Mouse (Mus musculus): ENCODE measurements around the gene Slc2a2. TPM values are rescaled to one million over a fixed set of nuclear protein-coding genes. Genes with fewer than 3 reads are reported as not detected.
"Not testable (repeated sequence)": the region's sequence is repeated elsewhere in the genome, so short reads cannot be mapped to it uniquely, and the experiment has no call there.

Slc2a2 gene
- polyA plus RNA-seq, 1 experiment from 2014 or later: not detected

DNA sequence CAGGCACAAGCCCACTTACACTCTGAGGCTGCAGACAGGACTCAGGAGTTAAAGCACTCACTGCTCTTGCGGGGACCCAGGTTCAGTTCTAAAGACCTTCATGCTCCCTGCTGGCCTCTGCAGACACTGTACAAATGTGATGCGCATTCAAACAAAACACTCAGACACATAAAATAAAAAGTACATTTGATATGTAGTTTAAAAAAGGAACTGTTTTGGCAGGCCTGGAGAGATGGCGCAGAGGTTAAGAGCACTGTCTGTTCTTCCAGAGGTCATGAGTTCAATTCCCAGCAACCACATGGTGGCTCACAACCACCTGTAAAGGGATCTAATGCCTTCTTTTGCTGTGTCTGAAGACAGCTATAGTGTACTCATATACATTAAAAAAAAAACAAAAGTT, 50.4 kb downstream of the Slc2a2 start:
- Histone ChIP-seq H3K27me3 (replicated peaks; ENCODE audit: control insufficient read depth, insufficient read depth, low read length) (no peaks in the 10 kb centered on the region), H3K4me1 (replicated peaks; ENCODE audit: control insufficient read depth, insufficient read depth, low read length) (peaks cover 3% of the 10 kb centered on the region), H3K9ac (replicated peaks; ENCODE audit: low read depth, low read length) (no peak overlapping the region), H3K9me3 (ENCODE audit: control insufficient read depth, low read length) (no peaks in the 10 kb centered on the region), H3K4me3 (replicated peaks; ENCODE audit: low read length) (no peak overlapping the region), H3K4me2 (ENCODE audit: low read length) (no peak overlapping the region), H3K27ac (ENCODE audit: low read length) (no peak overlapping the region), H3K36me3 (ENCODE audit: control insufficient read depth, insufficient read depth) (no peaks in the 10 kb centered on the region)
- 92% methylated on average over 3 of the region's 3 CpGs for WGBS
- no peak for ATAC-seq

GRCm38 (mm10) chr3:28748956-28749355, 51.3 kb downstream of the Slc2a2 start:
- Histone ChIP-seq H3K27me3 (replicated peaks; ENCODE audit: control insufficient read depth, insufficient read depth, low read length) (no peaks in the 10 kb centered on the region), H3K36me3 (ENCODE audit: control insufficient read depth, insufficient read depth) (no peaks in the 10 kb centered on the region)
- ATAC-seq: no peak

DNA sequence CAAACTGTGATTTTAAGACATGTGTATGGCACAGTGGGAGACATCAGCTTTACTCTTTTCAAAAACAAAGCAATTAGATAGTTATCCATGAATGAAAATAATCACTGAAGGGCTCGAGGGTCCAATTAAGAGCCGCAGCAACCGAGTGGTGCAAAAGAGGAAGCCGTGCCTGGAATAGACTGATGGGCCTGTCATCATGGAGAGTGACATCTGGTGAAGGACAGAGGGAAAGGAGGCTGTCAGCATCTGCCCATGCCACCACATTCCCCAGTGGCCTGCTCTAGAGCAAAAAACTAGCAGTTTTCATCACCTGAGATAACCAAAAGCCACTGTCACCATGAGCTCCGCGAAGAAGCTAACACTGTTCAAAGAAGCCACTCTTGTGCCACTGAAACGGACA, 57.8 kb downstream of the Slc2a2 start:
- Histone ChIP-seq H3K9me3 (ENCODE audit: control insufficient read depth, low read length) (no peaks in the 10 kb centered on the region), H3K36me3 (ENCODE audit: control insufficient read depth, insufficient read depth) (no peaks in the 10 kb centered on the region), H3K4me3 (replicated peaks; ENCODE audit: low read length) (no peak overlapping the region), H3K4me2 (ENCODE audit: low read length) (no peak overlapping the region), H3K27ac (ENCODE audit: low read length) (no peak overlapping the region), H3K4me1 (replicated peaks; ENCODE audit: control insufficient read depth, insufficient read depth, low read length) (no peaks in the 10 kb centered on the region), H3K27me3 (replicated peaks; ENCODE audit: control insufficient read depth, insufficient read depth, low read length) (no peaks in the 10 kb centered on the region), H3K9ac (replicated peaks; ENCODE audit: low read depth, low read length) (no peak overlapping the region)
- ATAC-seq: no peak
- WGBS: 49% methylated on average over 7 of the region's 7 CpGs

More at GRCm38 (mm10) chr3:28748956-28749355, 51.3 kb downstream of the Slc2a2 start:
- Histone ChIP-seq H3K27ac (ENCODE audit: low read length) (no peak overlapping the region), H3K9ac (replicated peaks; ENCODE audit: low read depth, low read length) (no peak overlapping the region), H3K4me2 (ENCODE audit: low read length) (no peak overlapping the region), H3K9me3 (ENCODE audit: control insufficient read depth, low read length) (no peaks in the 10 kb centered on the region), H3K4me3 (replicated peaks; ENCODE audit: low read length) (no peak overlapping the region), H3K4me1 (replicated peaks; ENCODE audit: control insufficient read depth, insufficient read depth, low read length) (peaks cover 3% of the 10 kb centered on the region; the same call in 1 of the 2 replicates)

DNA sequence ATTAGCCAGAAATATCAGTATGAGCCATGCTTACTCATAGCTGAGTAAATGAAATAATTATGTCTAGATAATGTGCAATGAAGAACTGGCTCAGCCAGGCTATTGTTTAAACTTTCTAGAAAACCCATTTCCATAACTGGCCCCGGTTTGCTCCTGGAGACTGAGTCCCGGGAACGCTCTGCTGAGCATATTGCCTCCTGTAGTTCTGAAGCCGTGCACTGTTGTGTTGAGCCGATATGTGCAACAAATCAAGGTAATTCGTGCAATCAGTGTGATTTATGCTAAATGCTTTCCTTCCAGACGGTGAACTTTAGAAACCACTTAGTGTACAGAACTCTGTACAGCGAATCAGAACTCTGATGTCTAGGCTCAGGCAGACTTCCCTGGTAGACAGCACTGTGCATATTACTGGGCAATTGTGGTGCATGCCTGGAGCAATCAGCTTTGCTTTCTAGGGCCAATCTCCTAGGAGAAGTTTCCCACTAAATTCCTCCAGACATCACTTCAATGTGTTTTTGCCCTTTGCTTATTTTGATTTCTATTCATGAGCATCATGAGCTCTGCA, 63.6 kb downstream of the Slc2a2 start:
- no peaks in the 10 kb centered on the region for H3K27me3 ChIP-seq (replicated peaks; ENCODE audit: control insufficient read depth, insufficient read depth, low read length)

DNA sequence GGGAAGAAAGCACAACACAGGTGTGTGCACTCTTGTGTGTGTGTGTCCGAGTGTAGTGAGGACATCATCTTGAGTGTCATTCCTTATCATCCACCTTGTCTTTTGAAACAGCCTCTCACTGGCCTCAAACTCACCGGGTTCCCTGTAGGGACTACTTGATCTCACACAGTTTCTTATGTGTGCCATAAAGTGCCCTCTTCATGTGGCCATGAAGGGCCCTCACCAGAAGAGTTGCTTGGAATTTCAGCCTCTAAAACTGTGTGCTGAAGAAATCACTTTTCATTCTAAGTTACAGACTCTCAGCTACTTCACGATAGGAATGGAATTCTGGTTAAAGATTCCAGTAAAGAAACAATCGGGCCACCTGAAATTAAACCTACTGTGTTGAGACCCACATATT, 69.2 kb downstream of the Slc2a2 start:
- ATAC-seq: no peak
- H3K9me3 ChIP-seq (ENCODE audit: control insufficient read depth, low read length): no peaks in the 10 kb centered on the region
- H3K4me1 ChIP-seq (replicated peaks; ENCODE audit: control insufficient read depth, insufficient read depth, low read length): no peaks in the 10 kb centered on the region
- H3K9ac ChIP-seq (replicated peaks; ENCODE audit: low read depth, low read length): no peak overlapping the region
- H3K4me2 ChIP-seq (ENCODE audit: low read length): no peak overlapping the region
- H3K27ac ChIP-seq (ENCODE audit: low read length): no peak overlapping the region
- no peaks in the 10 kb centered on the region for H3K36me3 ChIP-seq (ENCODE audit: control insufficient read depth, insufficient read depth)
- H3K27me3 ChIP-seq (replicated peaks; ENCODE audit: control insufficient read depth, insufficient read depth, low read length): no peaks in the 10 kb centered on the region
- 93% methylated on average over 4 of the region's 4 CpGs for WGBS
- no peak overlapping the region for H3K4me3 ChIP-seq (replicated peaks; ENCODE audit: low read length)

More for the DNA sequence above, 63.6 kb downstream of the Slc2a2 start:
- no peak overlapping the region for H3K4me2 ChIP-seq (ENCODE audit: low read length)
- H3K4me3 ChIP-seq (replicated peaks; ENCODE audit: low read length): no peak overlapping the region
- WGBS: 74% methylated on average over 8 of the region's 8 CpGs
- no peaks in the 10 kb centered on the region for H3K36me3 ChIP-seq (ENCODE audit: control insufficient read depth, insufficient read depth)
- H3K4me1 ChIP-seq (replicated peaks; ENCODE audit: control insufficient read depth, insufficient read depth, low read length): no peaks in the 10 kb centered on the region
- no peak overlapping the region for H3K27ac ChIP-seq (ENCODE audit: low read length)
- H3K9me3 ChIP-seq (ENCODE audit: control insufficient read depth, low read length): no peaks in the 10 kb centered on the region
- no peak for ATAC-seq
- no peak overlapping the region for H3K9ac ChIP-seq (replicated peaks; ENCODE audit: low read depth, low read length)

- Histone ChIP-seq H3K4me2 (ENCODE audit: low read length) (no peak overlapping the region), H3K9me3 (ENCODE audit: control insufficient read depth, low read length) (no peaks in the 10 kb centered on the region), H3K36me3 (ENCODE audit: control insufficient read depth, insufficient read depth) (no peaks in the 10 kb centered on the region), H3K4me1 (replicated peaks; ENCODE audit: control insufficient read depth, insufficient read depth, low read length) (no peaks in the 10 kb centered on the region), H3K9ac (replicated peaks; ENCODE audit: low read depth, low read length) (no peak overlapping the region), H3K27ac (ENCODE audit: low read length) (no peak overlapping the region), H3K4me3 (replicated peaks; ENCODE audit: low read length) (no peak overlapping the region), H3K27me3 (replicated peaks; ENCODE audit: control insufficient read depth, insufficient read depth, low read length) (no peaks in the 10 kb centered on the region)
- WGBS: 84% methylated on average over 3 of the region's 3 CpGs
- no peak for ATAC-seq
Observed at GRCm38 (mm10) chr3:28768222-28768621, 70.5 kb downstream of the Slc2a2 start.

- not testable (repeated sequence) for H3K4me2 ChIP-seq (ENCODE audit: low read length); H3K4me3 ChIP-seq (replicated peaks; ENCODE audit: low read length); H3K27me3 ChIP-seq (replicated peaks; ENCODE audit: control insufficient read depth, insufficient read depth, low read length); H3K36me3 ChIP-seq (ENCODE audit: control insufficient read depth, insufficient read depth); ATAC-seq; H3K9me3 ChIP-seq (ENCODE audit: control insufficient read depth, low read length); H3K4me1 ChIP-seq (replicated peaks; ENCODE audit: control insufficient read depth, insufficient read depth, low read length); H3K9ac ChIP-seq (replicated peaks; ENCODE audit: low read depth, low read length); H3K27ac ChIP-seq (ENCODE audit: low read length)
- WGBS: 76% methylated on average over 4 of the region's 4 CpGs
Observed at GRCm38 (mm10) chr3:28772919-28773318, 75.2 kb downstream of the Slc2a2 start.

DNA sequence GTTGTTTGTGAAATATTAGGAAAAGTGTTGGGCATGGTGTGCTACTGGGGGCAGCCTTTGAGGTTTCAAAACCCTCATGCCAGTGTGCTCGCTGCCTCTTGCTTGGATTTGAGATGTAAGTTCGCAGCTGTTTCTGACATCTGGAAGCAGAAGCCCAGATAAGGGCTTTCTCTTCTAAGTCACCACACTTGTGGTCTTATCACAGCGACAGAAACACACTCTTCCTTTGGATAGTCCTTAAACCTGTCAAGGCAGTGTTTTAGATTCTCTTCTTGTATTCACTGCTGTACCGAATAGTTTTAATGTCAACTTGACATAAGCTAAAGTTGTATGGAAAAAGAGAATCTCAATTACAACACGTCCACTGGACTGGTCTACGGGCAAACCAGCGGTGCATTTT, 77.7 kb downstream of the Slc2a2 start:
- H3K27me3 ChIP-seq (replicated peaks; ENCODE audit: control insufficient read depth, insufficient read depth, low read length): no peaks in the 10 kb centered on the region
- WGBS: 90% methylated on average over 7 of the region's 7 CpGs
- no peak overlapping the region for H3K9ac ChIP-seq (replicated peaks; ENCODE audit: low read depth, low read length)
- no peak for ATAC-seq
- H3K27ac ChIP-seq (ENCODE audit: low read length): no peak overlapping the region
- no peaks in the 10 kb centered on the region for H3K4me1 ChIP-seq (replicated peaks; ENCODE audit: control insufficient read depth, insufficient read depth, low read length)
- no peak overlapping the region for H3K4me2 ChIP-seq (ENCODE audit: low read length)
- no peaks in the 10 kb centered on the region for H3K36me3 ChIP-seq (ENCODE audit: control insufficient read depth, insufficient read depth)
- no peak overlapping the region for H3K4me3 ChIP-seq (replicated peaks; ENCODE audit: low read length)
- no peaks in the 10 kb centered on the region for H3K9me3 ChIP-seq (ENCODE audit: control insufficient read depth, low read length)

GRCm38 (mm10) chr3:28775958-28776357, 78.3 kb downstream of the Slc2a2 start:
- no peak overlapping the region for H3K4me2 ChIP-seq (ENCODE audit: low read length)
- no peak overlapping the region for H3K4me3 ChIP-seq (replicated peaks; ENCODE audit: low read length)
- no peaks in the 10 kb centered on the region; the same call in 1 of the 2 replicates for H3K9me3 ChIP-seq (ENCODE audit: control insufficient read depth, low read length)
- H3K36me3 ChIP-seq (ENCODE audit: control insufficient read depth, insufficient read depth): no peaks in the 10 kb centered on the region
- H3K9ac ChIP-seq (replicated peaks; ENCODE audit: low read depth, low read length): no peak overlapping the region
- H3K4me1 ChIP-seq (replicated peaks; ENCODE audit: control insufficient read depth, insufficient read depth, low read length): peaks cover 5% of the 10 kb centered on the region
- ATAC-seq: no peak
- H3K27ac ChIP-seq (ENCODE audit: low read length): no peak overlapping the region
- H3K27me3 ChIP-seq (replicated peaks; ENCODE audit: control insufficient read depth, insufficient read depth, low read length): no peaks in the 10 kb centered on the region
- 90% methylated on average over 1 of the region's 1 CpGs for WGBS

DNA sequence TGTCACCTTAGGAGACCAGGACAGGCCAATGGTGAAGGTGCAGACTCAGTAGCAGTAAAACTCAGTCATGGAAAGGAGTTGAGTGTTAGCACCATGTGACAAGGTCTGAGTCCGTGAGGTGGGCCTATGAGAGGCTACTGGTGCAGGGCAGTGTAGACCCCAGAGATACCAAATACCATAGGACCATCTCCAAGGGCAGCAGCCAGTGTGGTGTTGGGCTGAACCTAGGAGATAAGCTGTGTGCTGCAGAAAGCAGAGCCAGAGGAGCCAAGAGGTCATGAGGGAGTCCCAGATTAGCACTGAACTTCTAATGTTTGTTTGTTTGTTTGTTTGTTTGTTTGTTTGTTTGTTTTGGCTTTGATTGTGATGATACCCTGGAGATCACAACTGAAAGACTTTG, 78.8 kb downstream of the Slc2a2 start:
- Histone ChIP-seq H3K27me3 (replicated peaks; ENCODE audit: control insufficient read depth, insufficient read depth, low read length) (no peaks in the 10 kb centered on the region), H3K4me1 (replicated peaks; ENCODE audit: control insufficient read depth, insufficient read depth, low read length) (peaks cover 5% of the 10 kb centered on the region), H3K27ac (ENCODE audit: low read length) (no peak overlapping the region), H3K36me3 (ENCODE audit: control insufficient read depth, insufficient read depth) (no peaks in the 10 kb centered on the region), H3K9ac (replicated peaks; ENCODE audit: low read depth, low read length) (no peak overlapping the region), H3K4me3 (replicated peaks; ENCODE audit: low read length) (no peak overlapping the region), H3K4me2 (ENCODE audit: low read length) (no peak overlapping the region), H3K9me3 (ENCODE audit: control insufficient read depth, low read length) (no peaks in the 10 kb centered on the region; the same call in 1 of the 2 replicates)
- ATAC-seq: no peak
- whole genome bisulfite sequencing: 81% methylated on average over 1 of the region's 1 CpGs

Data from forebrain, embryonic 16.5 days (tissue).